Mouse (Mus musculus) forebrain, embryonic 13.5 days (tissue): Measurements from ENCODE around the gene Nbeal1. TPM values are rescaled to one million over a fixed set of nuclear protein-coding genes. Genes with fewer than 3 reads are reported as not detected.

Experiments used
- ATAC-seq: fragments of 200-750 bp; cut with Nextera tagmentation; 2 replicates; pipeline ENCODE4 v1.8.0; 2017
- H3K27ac ChIP-seq: fragments of 300-500 bp; sonication (generic); 2 replicates; pipeline ENCODE4 v1.5.1; 2015; ENCODE audit warnings: inconsistent platforms, mild to moderate bottlenecking, moderate library complexity
- H3K27me3 ChIP-seq: fragments of 300-500 bp; sonication (generic); 2 replicates; pipeline ENCODE4 v1.6.1; 2015; ENCODE audit warnings: mild to moderate bottlenecking, inconsistent platforms
- H3K36me3 ChIP-seq: fragments of 300-500 bp; sonication (generic); 2 replicates; pipeline ENCODE4 v1.6.1; 2015; ENCODE audit warnings: mild to moderate bottlenecking, inconsistent platforms; ENCODE audit not compliant: poor library complexity, severe bottlenecking
- H3K4me1 ChIP-seq: fragments of 300-500 bp; sonication (generic); 2 replicates; pipeline ENCODE4 v1.6.1; 2015; ENCODE audit warnings: inconsistent platforms
- H3K4me2 ChIP-seq: fragments of 300-500 bp; sonication (generic); 2 replicates; pipeline ENCODE4 v1.6.1; 2015; ENCODE audit warnings: inconsistent platforms, mild to moderate bottlenecking, moderate library complexity
- H3K4me3 ChIP-seq: fragments of 300-500 bp; sonication (generic); 2 replicates; pipeline ENCODE4 v1.5.1; 2015; ENCODE audit warnings: mild to moderate bottlenecking, inconsistent platforms
- H3K9ac ChIP-seq: fragments of 300-500 bp; sonication (generic); 2 replicates; pipeline ENCODE4 v1.6.1; 2015; ENCODE audit warnings: mild to moderate bottlenecking, inconsistent platforms
- H3K9me3 ChIP-seq: fragments of 300-500 bp; sonication (generic); replicated peaks from 2 replicates; pipeline ENCODE4 v1.6.1; 2016; ENCODE audit warnings: inconsistent platforms
- WGBS: fragments of 180-500 bp; shearing (Covaris S2); methylation state at CpG from one replicate; pipeline ENCODE4 v1.1.7; 2015; 5-methylcytosine and 5-hydroxymethylcytosine counted together
- polyA plus RNA-seq: library from polyadenylated mRNA; unstranded; fragments of >200 nt; fragmentation: Nextera tagmentation; extraction: Ambion mirVana; gene quantifications from 2 replicates; pipeline ENCODE4 v1.2.1, GENCODE M21; 2015

The Nbeal1 gene
- polyA plus RNA-seq, 1 experiment from 2014 or later = 6.8 TPM

DNA sequence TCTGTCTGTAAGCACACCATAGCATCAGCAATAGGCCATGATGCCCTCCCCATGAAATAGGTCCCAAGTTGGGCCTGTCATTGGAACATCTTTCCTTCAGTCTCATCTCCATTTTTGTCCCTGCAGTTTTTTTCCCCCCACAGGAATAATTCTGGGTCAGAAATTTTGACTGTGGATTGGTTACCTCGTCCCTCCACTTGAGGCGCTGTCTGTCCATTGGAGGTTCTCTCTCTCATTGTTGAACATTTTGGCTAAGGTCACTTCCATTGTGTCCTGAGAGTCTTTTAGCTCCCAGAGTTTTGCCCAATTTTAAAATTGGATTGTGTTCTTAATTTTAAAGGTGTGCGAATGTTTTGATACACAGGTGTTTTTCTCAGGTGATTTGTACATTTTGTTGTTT lies 16.4 kb downstream of the Nbeal1 start:
- no peak for ATAC-seq
- Histone ChIP-seq H3K4me3 (no peak overlapping the region), H3K27ac (no peak overlapping the region), H3K9ac (no peak overlapping the region), H3K36me3 (peaks cover 11% of the 10 kb centered on the region), H3K27me3 (no peaks in the 10 kb centered on the region), H3K9me3 (no peaks in the 10 kb centered on the region), H3K4me1 (no peaks in the 10 kb centered on the region), H3K4me2 (no peak overlapping the region)
- WGBS = 73% methylated on average over 3 of the region's 3 CpGs

DNA sequence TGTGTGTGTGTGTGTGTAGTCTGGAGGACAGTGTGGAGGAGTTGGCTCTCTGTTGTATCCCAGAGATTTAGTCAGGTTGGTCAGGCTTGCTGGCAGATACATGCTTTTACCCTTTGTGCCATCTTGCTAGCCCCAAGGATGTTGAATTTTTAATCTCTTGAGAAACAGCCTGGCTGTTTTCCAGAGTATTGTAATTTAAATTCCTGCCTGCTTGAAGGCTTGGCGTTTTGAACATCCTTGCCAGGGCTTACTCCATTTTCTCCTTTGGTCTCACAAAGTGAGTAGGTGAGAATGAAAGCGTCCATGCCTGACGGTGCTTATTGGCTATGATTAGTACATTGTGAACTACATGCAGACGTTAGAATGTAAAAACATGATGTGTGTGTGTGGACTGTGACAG lies 18.6 kb downstream of the Nbeal1 start:
- no peak overlapping the region for H3K4me2 ChIP-seq
- H3K36me3 ChIP-seq = peaks cover 30% of the 10 kb centered on the region
- no peaks in the 10 kb centered on the region for H3K4me1 ChIP-seq
- ATAC-seq = no peak
- H3K9ac ChIP-seq = no peak overlapping the region
- no peaks in the 10 kb centered on the region for H3K27me3 ChIP-seq
- no peaks in the 10 kb centered on the region for H3K9me3 ChIP-seq
- H3K4me3 ChIP-seq = no peak overlapping the region
- 66% methylated on average over 4 of the region's 4 CpGs for WGBS
- H3K27ac ChIP-seq = no peak overlapping the region

DNA sequence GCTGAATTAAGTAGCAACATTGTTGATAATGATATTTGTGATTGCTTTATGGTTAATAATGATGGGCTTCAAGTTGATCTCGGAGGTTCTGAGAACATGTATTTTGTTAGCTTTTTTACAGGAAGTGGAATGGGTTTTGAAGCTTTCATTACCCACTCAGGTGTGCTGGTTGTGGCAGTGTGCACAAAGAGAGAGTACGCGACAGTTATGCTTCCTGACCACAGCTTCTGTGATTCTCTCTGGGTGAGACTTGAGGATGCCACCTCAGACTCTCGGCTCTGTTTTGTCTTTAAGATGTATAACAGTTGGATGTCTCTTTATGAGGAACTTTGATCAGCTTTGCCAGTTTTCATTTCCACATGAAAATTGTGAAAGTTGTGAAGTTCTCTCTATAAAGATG lies 55.9 kb downstream of the Nbeal1 start:
- Histone ChIP-seq H3K36me3 (peaks cover 30% of the 10 kb centered on the region), H3K4me2 (no peak overlapping the region), H3K9me3 (no peaks in the 10 kb centered on the region), H3K27me3 (no peaks in the 10 kb centered on the region), H3K9ac (no peak overlapping the region), H3K27ac (no peak overlapping the region), H3K4me3 (no peak overlapping the region), H3K4me1 (no peaks in the 10 kb centered on the region)
- 94% methylated on average over 4 of the region's 4 CpGs for WGBS
- ATAC-seq = no peak

DNA sequence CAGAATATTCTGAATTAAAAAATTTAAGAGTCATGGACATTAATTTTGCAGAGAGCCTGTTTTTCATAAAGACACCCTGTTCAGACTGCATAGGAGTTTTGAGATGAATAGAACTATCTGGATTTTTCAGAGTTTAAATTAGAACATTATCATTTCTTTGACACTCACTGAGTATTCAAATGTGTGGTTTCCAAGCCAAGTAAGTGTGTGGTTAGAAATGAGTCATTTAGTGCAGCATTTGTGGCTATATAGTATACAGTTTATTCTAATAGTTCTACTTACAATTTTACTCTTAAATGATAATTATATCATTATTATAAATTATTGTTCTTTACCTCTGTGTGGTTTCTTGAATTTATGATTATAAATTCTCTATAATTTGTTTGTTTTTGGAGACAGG lies 60.0 kb downstream of the Nbeal1 start:
- H3K4me3 ChIP-seq = no peak overlapping the region
- H3K4me2 ChIP-seq = no peak overlapping the region
- H3K36me3 ChIP-seq = peaks cover 21% of the 10 kb centered on the region
- H3K27me3 ChIP-seq = no peaks in the 10 kb centered on the region
- no peak overlapping the region for H3K27ac ChIP-seq
- ATAC-seq = no peak
- no peak overlapping the region for H3K9ac ChIP-seq
- H3K9me3 ChIP-seq = no peaks in the 10 kb centered on the region
- H3K4me1 ChIP-seq = no peaks in the 10 kb centered on the region

DNA sequence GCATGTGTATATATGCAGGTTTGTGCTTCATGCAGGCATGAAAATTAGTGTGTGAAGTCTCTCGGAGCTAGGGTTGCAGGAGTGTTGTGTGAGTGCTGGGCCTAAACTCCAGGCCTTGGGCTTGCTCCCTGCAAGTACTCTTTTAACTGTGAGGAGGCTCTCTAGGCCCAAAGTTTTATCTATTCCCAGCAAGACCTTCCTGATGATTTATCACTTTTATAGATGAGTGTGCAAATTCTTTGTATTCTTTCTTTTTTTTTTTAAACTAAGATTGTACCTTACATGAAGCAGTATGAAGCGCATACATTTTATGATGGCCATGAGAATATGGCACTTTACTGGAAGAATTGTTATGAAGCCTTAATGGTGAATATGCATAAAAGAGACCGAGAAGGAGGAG lies 87.7 kb downstream of the Nbeal1 start:
- no peaks in the 10 kb centered on the region for H3K27me3 ChIP-seq
- no peak overlapping the region for H3K4me3 ChIP-seq
- no peak overlapping the region for H3K27ac ChIP-seq
- WGBS = 93% methylated on average over 3 of the region's 3 CpGs
- H3K4me2 ChIP-seq = no peak overlapping the region
- no peaks in the 10 kb centered on the region for H3K4me1 ChIP-seq
- H3K9me3 ChIP-seq = no peaks in the 10 kb centered on the region
- no peak overlapping the region for H3K9ac ChIP-seq
- peaks cover 22% of the 10 kb centered on the region for H3K36me3 ChIP-seq
- ATAC-seq = no peak

DNA sequence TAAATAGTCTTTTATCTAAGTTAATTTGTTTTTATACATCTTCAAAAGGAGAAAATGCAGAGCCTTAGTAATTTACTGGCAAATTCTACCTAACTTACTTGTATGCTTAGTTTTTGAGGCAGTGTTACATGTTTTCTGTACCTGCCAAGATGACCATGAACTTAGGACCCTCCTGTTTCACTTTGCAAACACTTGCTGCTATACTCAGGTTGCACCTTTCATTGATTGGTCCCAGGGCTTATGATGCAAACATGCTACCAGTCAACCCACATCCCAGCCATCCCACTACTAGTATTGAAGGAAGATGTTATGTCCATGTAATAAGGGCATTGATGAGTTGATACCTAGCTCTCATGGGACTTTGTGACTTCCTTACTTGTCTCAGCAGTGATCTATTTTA lies 88.9 kb downstream of the Nbeal1 start:
- no peaks in the 10 kb centered on the region for H3K4me1 ChIP-seq
- H3K27ac ChIP-seq = no peak overlapping the region
- H3K4me3 ChIP-seq = no peak overlapping the region
- peaks cover 18% of the 10 kb centered on the region for H3K36me3 ChIP-seq
- no peak for ATAC-seq
- no peaks in the 10 kb centered on the region for H3K9me3 ChIP-seq
- no peak overlapping the region for H3K9ac ChIP-seq
- H3K27me3 ChIP-seq = no peaks in the 10 kb centered on the region
- H3K4me2 ChIP-seq = no peak overlapping the region

DNA sequence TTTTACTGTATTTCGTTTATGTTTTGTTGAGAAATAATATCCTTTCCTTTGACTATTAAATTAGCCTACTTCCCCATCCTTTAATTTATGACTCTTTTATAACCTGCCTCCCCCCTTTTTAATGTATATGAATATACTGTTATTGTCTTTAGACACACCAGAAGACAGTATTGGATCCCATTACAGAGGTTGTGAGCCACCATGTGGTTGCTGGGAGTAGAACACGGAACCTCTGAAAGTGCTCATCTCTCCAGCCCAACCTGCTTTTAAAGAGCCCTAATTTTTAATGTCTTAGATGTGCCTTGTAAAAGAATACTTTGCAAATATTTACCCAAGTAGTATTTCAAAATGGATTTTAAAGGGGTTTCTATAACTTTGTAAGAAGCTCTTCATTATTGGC lies 92.1 kb downstream of the Nbeal1 start:
- no peak overlapping the region for H3K9ac ChIP-seq
- H3K4me1 ChIP-seq = no peaks in the 10 kb centered on the region
- H3K9me3 ChIP-seq = no peaks in the 10 kb centered on the region
- no peak overlapping the region for H3K4me2 ChIP-seq
- no peak for ATAC-seq
- H3K27ac ChIP-seq = no peak overlapping the region
- H3K36me3 ChIP-seq = peaks cover 16% of the 10 kb centered on the region
- 74% methylated on average over 2 of the region's 2 CpGs for WGBS
- H3K4me3 ChIP-seq = no peak overlapping the region
- no peaks in the 10 kb centered on the region for H3K27me3 ChIP-seq

DNA sequence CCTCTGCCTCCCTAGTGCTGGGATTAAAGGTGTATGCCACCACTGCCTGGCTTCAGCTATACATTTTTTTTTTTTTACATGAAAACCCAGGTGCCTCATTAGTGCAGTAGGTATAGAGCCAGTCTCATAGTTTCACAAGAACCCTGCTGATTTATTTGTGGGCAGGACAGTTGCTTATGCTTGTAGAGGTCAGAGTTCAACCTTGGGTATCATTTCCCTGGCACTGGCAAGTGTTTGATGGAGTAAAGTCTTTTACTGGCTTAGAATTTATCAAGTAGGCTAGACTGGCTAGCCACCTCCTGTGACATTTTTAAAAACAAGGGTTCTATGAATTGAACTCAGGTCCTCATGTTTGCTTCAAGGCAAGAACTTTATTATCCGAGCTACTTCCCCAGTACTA lies 113.5 kb downstream of the Nbeal1 start:
- Histone ChIP-seq H3K4me2 (no peak overlapping the region), H3K27ac (no peak overlapping the region), H3K4me1 (no peaks in the 10 kb centered on the region), H3K9me3 (no peaks in the 10 kb centered on the region), H3K9ac (no peak overlapping the region), H3K36me3 (peaks cover 37% of the 10 kb centered on the region), H3K4me3 (no peak overlapping the region), H3K27me3 (no peaks in the 10 kb centered on the region)
- 81% methylated on average over 1 of the region's 1 CpGs for WGBS
- no peak for ATAC-seq

DNA sequence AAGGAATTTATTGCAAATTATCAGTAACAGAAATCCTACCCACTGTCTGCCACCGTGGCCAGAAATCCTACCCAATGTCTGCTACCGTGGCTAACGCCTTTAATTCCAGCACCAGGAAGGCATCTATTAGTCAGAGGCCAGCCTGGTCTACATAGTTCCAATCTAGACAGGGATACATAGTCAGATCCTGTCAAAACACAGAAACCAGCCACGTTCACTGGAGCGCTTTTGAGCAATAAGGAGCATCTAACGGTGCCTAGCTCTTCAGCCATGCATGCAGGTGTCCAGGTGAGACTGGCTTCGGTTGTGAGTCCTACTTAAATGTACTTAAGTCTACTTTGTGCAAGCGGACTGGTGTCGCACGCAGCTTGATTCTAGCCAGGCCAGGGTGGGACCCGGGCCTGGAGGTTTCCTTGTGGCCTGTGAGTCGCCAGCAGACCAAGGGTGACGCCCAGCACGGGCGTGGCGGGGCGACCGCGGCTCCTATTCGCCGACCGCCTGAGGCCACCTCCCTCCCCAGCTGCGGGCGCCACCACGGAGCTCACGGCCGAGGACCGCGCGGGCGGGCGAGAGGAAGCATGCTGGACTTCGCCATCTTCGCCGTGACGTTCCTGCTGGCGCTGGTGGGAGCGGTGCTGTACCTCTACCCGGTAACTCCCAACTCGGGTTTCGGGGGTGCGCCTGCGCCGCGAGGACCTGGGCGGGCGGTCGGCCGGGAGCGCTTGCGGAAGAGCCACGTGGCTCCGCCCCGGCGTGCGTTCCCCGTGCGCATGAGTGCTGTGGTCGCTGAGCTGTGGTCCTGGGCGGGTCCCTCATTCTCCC lies 162.6 kb downstream of the Nbeal1 start, which contains the start of gene Cyp20a1:
Cyp20a1 (plus strand) TSS at position 516 of the 822 bp plus-strand sequence.
- Histone ChIP-seq H3K9me3 (0 out of 2 replicates have a peak, but pooled peaks cover 3% of the 10 kb centered on the region), H3K27me3 (no peaks in the 10 kb centered on the region), H3K9ac (peak within 1 kb of the TSS; percentile 71), H3K4me1 (peaks cover 17% of the 10 kb centered on the region), H3K36me3 (peaks cover 3% of the 10 kb centered on the region; the same call in 1 of the 2 replicates), H3K4me2 (peak within 1 kb of the TSS; percentile 64), H3K4me3 (peak within 1 kb of the TSS; percentile 58), H3K27ac (peak within 1 kb of the TSS; percentile 80)
- 2% methylated on average over 60 of the region's 60 CpGs for WGBS
- ATAC-seq = peak; percentile 99

DNA sequence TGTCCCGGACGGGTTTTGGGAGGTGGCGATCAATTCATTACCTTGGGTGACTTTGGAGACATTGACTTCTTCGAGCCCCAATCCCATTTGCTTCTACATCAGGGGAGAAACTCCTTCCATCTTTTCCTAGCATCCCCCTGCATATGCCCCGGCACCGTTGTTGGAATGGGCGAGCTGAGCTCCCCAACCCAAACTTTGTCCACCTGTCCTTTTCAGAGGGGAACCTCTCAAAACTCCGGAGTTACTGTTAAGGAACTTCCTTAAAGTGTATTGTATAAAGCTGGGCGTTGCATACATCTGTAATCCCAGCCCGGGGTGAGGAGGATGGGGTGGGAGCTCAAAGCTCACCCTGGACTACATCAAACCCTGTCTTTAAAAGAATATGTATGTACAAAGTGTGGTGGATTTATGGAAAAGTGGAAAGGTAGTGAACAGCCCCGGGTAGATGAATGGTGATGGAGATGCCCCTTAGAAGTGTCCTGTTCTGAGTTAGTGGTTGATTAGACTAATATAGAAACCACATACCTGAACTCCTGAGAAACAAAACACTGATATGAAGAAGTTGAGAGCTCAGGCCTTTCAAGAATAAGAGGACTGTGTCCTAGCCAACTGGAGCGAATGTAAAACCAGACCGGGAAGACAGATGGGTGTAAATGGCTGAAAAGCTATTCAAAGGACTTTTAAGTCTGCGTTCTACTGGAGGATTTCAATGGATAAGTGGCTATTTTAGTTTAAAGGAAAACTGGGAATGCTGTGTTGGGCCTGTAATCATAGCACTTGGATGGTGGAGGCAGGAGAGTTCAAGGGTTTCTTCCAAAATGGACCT lies 163.4 kb downstream of the Nbeal1 start:
- 0 out of 2 replicates have a peak, but pooled peaks cover 3% of the 10 kb centered on the region for H3K9me3 ChIP-seq
- H3K27ac ChIP-seq = peak overlapping the region; percentile 80
- peak overlapping the region; percentile 71 for H3K9ac ChIP-seq
- H3K4me1 ChIP-seq = peaks cover 17% of the 10 kb centered on the region
- peak; percentile 35; the same call in 1 of the 2 replicates for ATAC-seq
- H3K4me3 ChIP-seq = peak overlapping the region; percentile 58
- H3K4me2 ChIP-seq = peak overlapping the region; percentile 64
- 5% methylated on average over 14 of the region's 14 CpGs for WGBS
- H3K36me3 ChIP-seq = no peaks in the 10 kb centered on the region; the same call in 1 of the 2 replicates
- no peaks in the 10 kb centered on the region for H3K27me3 ChIP-seq

DNA sequence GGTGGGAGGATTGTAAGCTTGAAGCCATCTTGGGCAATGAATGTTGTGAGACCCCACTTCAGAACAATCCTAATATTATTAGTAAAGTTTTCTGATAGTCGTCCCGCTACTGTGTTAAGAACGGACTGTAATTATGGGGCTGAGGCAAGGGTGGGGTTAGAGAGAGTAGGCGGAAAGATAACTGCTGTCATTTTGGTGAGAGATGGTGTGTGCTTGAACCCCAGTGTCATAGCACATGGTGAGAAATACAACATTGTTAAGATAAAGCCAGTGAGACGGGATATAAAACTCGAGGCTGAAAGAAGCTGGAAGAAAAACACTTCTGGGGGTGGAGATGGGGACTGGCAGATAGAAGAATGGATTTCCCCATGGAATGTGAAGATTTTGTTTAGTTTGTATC lies 164.3 kb downstream of the Nbeal1 start:
- 93% methylated on average over 6 of the region's 6 CpGs for WGBS

DNA sequence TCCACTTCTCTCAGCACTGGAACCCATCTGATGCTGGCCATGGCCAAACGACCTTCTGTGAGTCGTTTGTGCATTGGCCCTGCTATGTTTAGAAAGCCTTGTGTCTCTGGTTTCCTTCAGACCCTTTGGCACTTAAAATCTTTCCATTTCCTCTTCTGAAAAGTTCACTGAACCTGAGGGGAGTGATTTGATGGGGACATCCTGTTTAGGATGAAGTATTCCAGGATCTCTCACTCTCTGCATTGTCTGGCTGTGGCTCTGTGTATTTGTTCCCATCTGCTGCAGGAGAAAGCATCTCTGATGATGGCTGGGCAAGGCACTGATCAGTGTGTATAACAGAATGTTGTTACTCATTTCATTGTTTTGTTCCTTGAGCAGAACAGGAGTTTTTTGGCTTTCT lies 165.3 kb downstream of the Nbeal1 start:
- Histone ChIP-seq H3K27me3 (no peaks in the 10 kb centered on the region), H3K4me2 (no peak overlapping the region), H3K4me1 (peaks cover 17% of the 10 kb centered on the region), H3K9ac (no peak overlapping the region), H3K9me3 (peaks cover 14% of the 10 kb centered on the region), H3K4me3 (no peak overlapping the region), H3K36me3 (peaks cover 3% of the 10 kb centered on the region; the same call in 1 of the 2 replicates), H3K27ac (no peak overlapping the region)
- 93% methylated on average over 2 of the region's 2 CpGs for WGBS
- ATAC-seq = no peak

More for the DNA sequence above, 164.3 kb downstream of the Nbeal1 start:
- Histone ChIP-seq H3K36me3 (peaks cover 3% of the 10 kb centered on the region; the same call in 1 of the 2 replicates), H3K27me3 (no peaks in the 10 kb centered on the region), H3K4me1 (peaks cover 17% of the 10 kb centered on the region), H3K4me2 (peak overlapping the region; percentile 64; the same call in 1 of the 2 replicates), H3K9me3 (peaks cover 8% of the 10 kb centered on the region; the same call in 1 of the 2 replicates), H3K9ac (no peak overlapping the region), H3K27ac (no peak overlapping the region), H3K4me3 (no peak overlapping the region)
- ATAC-seq = no peak
